Mouse (Mus musculus) hindbrain, embryonic 16.5 days (tissue): ENCODE data around the gene Herpud1. TPM values are rescaled to one million over a fixed set of nuclear protein-coding genes. Genes with fewer than 3 reads are reported as not detected.

Experiments
- ATAC-seq: fragments of 200-750 bp; cut with Nextera tagmentation; 2 replicates; pipeline ENCODE4 v1.8.0; 2017; ENCODE audit warnings: moderate TSS enrichment, moderate library complexity
- H3K27ac ChIP-seq: fragments of 300-500 bp; sonication (generic); 2 replicates; pipeline ENCODE4 v1.5.1; 2014; ENCODE audit warnings: low read depth, mild to moderate bottlenecking, control low read depth, low read length, moderate library complexity
- H3K27me3 ChIP-seq: fragments of 300-500 bp; sonication (generic); replicated peaks from 2 replicates; pipeline ENCODE4 v1.6.1; 2014; ENCODE audit warnings: low read length; ENCODE audit not compliant: control insufficient read depth, insufficient read depth
- H3K36me3 ChIP-seq: fragments of 300-500 bp; sonication (generic); 2 replicates; pipeline ENCODE4 v1.6.1; 2014; ENCODE audit warnings: mild to moderate bottlenecking, low read length, moderate library complexity, mixed read lengths; ENCODE audit not compliant: control insufficient read depth, insufficient read depth
- H3K4me1 ChIP-seq: fragments of 300-500 bp; sonication (generic); 2 replicates; pipeline ENCODE4 v1.6.1; 2014; ENCODE audit warnings: low read depth, low read length; ENCODE audit not compliant: control insufficient read depth, insufficient read depth
- H3K4me2 ChIP-seq: fragments of 300-500 bp; sonication (generic); 2 replicates; pipeline ENCODE4 v1.6.1; 2014; ENCODE audit warnings: mild to moderate bottlenecking, low read length, control low read depth, moderate library complexity
- H3K4me3 ChIP-seq: fragments of 300-500 bp; sonication (generic); 2 replicates; pipeline ENCODE4 v1.5.1; 2014; ENCODE audit warnings: mild to moderate bottlenecking, low read length, control low read depth, moderate library complexity
- H3K9ac ChIP-seq: fragments of 300-500 bp; sonication (generic); 2 replicates; pipeline ENCODE4 v1.6.1; 2014; ENCODE audit warnings: low read depth, mild to moderate bottlenecking, control low read depth, low read length, moderate library complexity
- H3K9me3 ChIP-seq: fragments of 300-500 bp; sonication (generic); 2 replicates; pipeline ENCODE4 v1.6.1; 2014; ENCODE audit warnings: mild to moderate bottlenecking, low read length, moderate library complexity; ENCODE audit not compliant: control insufficient read depth
- WGBS: fragments of 180-500 bp; shearing (Covaris S2); extraction: QIAGEN DNeasy Blood & Tissue Kit; methylation state at CpG from one replicate; pipeline ENCODE4 v1.1.7; 2014; 5-methylcytosine and 5-hydroxymethylcytosine counted together
- polyA plus RNA-seq: library from polyadenylated mRNA; unstranded; fragments of >200 nt; fragmentation: Nextera tagmentation; extraction: Ambion mirVana; gene quantifications from 2 replicates; pipeline ENCODE4 v1.2.1, GENCODE M21; 2015

Gene Herpud1
- polyA plus RNA-seq, 1 experiment from 2014 or later, result 71.3 TPM

DNA sequence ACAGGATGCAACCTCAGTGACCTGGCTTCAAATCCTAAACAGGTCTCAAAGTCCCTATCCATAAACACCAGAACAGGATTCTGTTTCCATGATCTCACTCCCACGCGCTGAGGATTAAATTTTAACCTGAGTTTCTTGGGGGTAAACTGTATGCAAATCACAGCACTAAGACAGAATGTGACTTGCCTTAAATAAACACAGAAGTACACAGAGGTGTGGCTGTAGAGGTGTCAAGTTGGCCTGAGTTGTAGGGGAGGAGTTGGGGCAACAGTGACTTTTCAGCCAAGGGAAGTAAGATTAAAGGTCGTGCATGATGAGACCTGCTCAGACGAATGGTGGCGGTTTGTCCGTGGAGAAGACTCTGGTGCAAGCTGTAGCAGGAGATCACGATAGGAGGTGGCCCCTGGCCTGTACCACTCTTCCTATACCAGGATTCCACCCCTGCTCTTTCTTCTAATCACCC lies 32.1 kb upstream of the Herpud1 start:
- Histone ChIP-seq H3K27me3 (no peaks in the 10 kb centered on the region), H3K27ac (no peak overlapping the region), H3K9me3 (no peaks in the 10 kb centered on the region), H3K4me1 (peaks cover 5% of the 10 kb centered on the region; the same call in 1 of the 2 replicates), H3K4me2 (no peak overlapping the region), H3K9ac (no peak overlapping the region), H3K4me3 (no peak overlapping the region), H3K36me3 (no peaks in the 10 kb centered on the region)
- WGBS, result 86% methylated on average over 7 of the region's 7 CpGs
- ATAC-seq, result no peak

DNA sequence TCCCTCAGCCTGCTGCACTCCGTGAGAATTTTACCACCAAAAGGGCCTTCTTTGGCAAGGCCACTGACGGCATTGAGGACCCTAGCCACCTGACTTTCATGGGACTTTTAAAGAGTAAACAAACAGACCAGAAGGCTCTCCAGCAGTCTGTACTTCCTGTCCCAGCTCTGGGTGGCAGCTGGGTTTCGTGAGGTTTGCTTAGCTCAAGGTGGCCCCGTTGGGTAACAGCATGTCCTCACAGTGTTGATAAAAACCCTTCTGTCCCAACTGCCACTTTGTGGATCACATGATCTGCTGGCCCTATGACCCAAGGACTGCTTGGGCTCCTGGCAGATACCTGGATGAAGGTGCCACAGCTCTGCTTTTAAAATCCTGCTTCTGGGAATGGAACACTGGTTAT lies 31.7 kb upstream of the Herpud1 start:
- H3K9ac ChIP-seq, result no peak overlapping the region
- H3K27me3 ChIP-seq, result no peaks in the 10 kb centered on the region
- no peak overlapping the region for H3K4me2 ChIP-seq
- no peaks in the 10 kb centered on the region for H3K36me3 ChIP-seq
- no peaks in the 10 kb centered on the region for H3K9me3 ChIP-seq
- H3K4me3 ChIP-seq, result no peak overlapping the region
- ATAC-seq, result no peak
- H3K4me1 ChIP-seq, result peaks cover 5% of the 10 kb centered on the region; the same call in 1 of the 2 replicates
- 79% methylated on average over 4 of the region's 4 CpGs for WGBS
- no peak overlapping the region for H3K27ac ChIP-seq

DNA sequence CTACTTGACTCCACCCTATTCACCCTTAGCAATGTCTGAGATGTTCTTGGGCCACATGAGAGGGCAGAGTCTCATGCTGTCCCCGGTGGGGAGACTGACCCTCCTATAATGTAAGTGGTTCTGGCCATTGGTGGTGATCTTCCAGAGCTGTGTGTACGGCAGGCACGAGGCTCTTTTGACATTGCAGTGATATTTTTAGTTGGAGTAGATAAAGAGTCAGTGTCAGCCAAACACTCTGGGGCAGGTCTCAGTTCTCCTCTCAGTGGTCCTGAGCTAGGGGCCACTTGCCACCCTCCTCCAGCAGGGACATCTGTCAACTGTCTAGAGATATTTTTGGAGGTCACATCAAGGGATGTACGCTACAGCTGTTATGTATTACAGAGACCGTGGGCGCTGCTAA lies 29.0 kb upstream of the Herpud1 start:
- 80% methylated on average over 6 of the region's 6 CpGs for WGBS
- Histone ChIP-seq H3K4me3 (no peak overlapping the region), H3K9me3 (no peaks in the 10 kb centered on the region), H3K27me3 (no peaks in the 10 kb centered on the region), H3K9ac (no peak overlapping the region), H3K36me3 (no peaks in the 10 kb centered on the region), H3K4me2 (no peak overlapping the region), H3K27ac (no peak overlapping the region), H3K4me1 (peaks cover 5% of the 10 kb centered on the region; the same call in 1 of the 2 replicates)
- ATAC-seq, result no peak

DNA sequence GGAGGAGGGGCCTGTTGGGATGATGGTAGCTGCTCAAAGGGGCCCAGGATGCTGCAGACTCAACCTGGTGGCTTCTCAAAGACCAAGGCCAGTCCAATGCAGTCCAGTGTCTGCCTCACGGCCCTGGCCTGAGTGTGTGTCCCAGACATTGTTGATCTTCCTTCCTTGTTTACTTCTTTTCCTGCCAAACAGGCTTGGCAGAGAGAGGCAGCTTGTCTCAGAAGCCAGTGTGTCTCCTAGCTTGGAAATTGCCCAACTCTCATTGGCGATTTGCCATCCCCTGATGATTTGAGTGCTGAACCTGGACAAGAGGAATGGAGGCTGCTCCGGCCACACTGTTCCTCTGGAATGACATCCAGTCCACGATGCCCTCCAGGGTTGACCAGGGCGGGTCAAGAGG lies 27.7 kb upstream of the Herpud1 start:
- Histone ChIP-seq H3K36me3 (no peaks in the 10 kb centered on the region), H3K27me3 (no peaks in the 10 kb centered on the region), H3K4me1 (peaks cover 5% of the 10 kb centered on the region; the same call in 1 of the 2 replicates), H3K4me2 (no peak overlapping the region), H3K9me3 (no peaks in the 10 kb centered on the region), H3K9ac (no peak overlapping the region; the same call in 1 of the 2 replicates), H3K4me3 (no peak overlapping the region), H3K27ac (no peak overlapping the region)
- peak; percentile 76 for ATAC-seq
- 58% methylated on average over 5 of the region's 5 CpGs for WGBS

DNA sequence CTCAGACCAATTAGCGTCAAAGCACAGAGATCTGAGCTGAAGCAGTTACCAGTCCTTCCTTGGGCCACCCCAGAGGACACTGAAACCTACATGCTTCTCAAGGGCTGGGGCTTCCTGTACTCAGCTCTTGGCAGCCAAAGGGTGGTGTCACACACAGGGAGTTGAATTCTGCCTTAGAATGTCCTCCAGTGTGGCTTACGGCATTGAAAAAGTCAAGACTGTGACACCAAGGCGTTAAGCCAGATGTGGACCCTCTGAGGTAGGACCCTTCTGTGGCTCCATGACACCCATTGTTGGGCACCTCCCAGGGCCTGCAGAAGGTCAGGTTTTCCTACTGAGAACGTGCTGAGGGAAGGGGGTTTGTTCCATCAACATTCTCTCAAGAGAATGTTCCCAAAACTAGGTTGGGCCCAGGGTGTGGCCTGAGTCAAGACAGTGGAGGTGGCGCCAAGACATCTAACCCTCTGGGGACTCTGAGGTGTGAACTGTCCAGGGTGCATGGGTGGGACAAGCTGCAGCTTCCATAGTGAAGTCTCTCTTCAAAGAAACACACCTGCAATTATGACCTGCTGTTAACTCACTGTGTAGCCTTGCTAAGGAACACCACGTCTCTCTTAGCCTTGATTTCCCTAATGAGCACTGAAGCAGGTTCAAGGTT lies 24.3 kb upstream of the Herpud1 start:
- ATAC-seq, result no peak
- no peak overlapping the region for H3K27ac ChIP-seq
- no peaks in the 10 kb centered on the region for H3K27me3 ChIP-seq
- WGBS, result 93% methylated on average over 6 of the region's 6 CpGs
- H3K9ac ChIP-seq, result no peak overlapping the region
- no peaks in the 10 kb centered on the region for H3K9me3 ChIP-seq
- H3K4me1 ChIP-seq, result peaks cover 5% of the 10 kb centered on the region; the same call in 1 of the 2 replicates
- no peaks in the 10 kb centered on the region for H3K36me3 ChIP-seq
- H3K4me3 ChIP-seq, result no peak overlapping the region
- no peak overlapping the region for H3K4me2 ChIP-seq

DNA sequence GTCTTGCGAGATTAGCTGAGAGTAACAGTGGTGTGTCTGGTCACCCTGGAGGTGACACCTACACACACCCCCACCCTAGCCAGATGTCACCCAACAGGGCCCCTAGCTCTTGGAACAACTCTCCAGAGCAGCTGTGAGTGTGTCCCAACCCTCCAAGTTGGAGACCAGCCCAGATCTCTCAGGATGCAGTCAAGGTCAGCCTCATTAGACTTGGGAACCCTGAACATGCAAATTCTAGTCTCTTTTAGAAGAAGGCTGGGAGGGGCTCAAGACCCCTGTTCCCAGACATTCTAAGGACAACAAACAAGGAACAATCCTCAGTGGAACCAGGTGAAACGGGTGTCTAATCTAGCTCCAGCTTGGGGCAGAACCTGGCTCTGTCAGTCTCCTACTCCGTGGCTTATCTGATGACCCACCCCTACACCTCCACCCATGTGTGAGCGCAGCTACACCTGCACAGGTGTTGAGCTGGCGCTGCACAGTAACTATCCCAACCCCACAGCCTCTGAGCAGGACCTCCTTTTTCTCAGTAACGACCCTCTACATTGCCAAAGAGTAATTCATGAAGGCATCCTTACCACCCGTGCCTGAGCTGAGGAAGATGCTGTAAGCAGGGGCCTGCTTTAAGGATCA lies 23.5 kb upstream of the Herpud1 start:
- Histone ChIP-seq H3K4me2 (no peak overlapping the region), H3K9me3 (no peaks in the 10 kb centered on the region), H3K4me3 (no peak overlapping the region), H3K27me3 (no peaks in the 10 kb centered on the region), H3K9ac (no peak overlapping the region), H3K4me1 (peaks cover 5% of the 10 kb centered on the region; the same call in 1 of the 2 replicates), H3K27ac (no peak overlapping the region), H3K36me3 (no peaks in the 10 kb centered on the region)
- no peak for ATAC-seq
- 88% methylated on average over 7 of the region's 7 CpGs for WGBS

DNA sequence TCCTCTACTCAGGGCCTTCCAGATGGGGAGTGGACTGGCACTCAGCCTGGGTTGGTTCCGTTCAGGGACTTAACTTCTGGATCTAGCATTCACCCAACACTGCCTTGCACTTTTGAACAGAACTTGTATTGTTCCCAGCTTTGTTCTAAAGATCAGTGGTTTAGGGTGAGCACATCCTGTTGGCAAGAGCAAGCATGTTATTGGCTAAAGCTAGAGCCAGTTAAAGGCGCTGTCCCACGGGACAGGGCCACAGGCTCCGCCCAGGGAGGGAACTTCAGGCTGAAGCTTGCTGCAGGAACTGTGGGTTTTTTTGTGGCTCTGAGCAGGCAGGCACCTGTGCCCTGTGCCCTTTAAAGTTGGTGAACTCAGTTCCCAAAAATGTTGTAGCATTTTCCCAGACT lies 22.9 kb upstream of the Herpud1 start:
- Histone ChIP-seq H3K9ac (no peak overlapping the region), H3K4me1 (peaks cover 5% of the 10 kb centered on the region; the same call in 1 of the 2 replicates), H3K4me2 (no peak overlapping the region), H3K4me3 (no peak overlapping the region), H3K27me3 (no peaks in the 10 kb centered on the region), H3K27ac (no peak overlapping the region), H3K36me3 (no peaks in the 10 kb centered on the region), H3K9me3 (no peaks in the 10 kb centered on the region)
- 51% methylated on average over 4 of the region's 4 CpGs for WGBS
- no peak for ATAC-seq

DNA sequence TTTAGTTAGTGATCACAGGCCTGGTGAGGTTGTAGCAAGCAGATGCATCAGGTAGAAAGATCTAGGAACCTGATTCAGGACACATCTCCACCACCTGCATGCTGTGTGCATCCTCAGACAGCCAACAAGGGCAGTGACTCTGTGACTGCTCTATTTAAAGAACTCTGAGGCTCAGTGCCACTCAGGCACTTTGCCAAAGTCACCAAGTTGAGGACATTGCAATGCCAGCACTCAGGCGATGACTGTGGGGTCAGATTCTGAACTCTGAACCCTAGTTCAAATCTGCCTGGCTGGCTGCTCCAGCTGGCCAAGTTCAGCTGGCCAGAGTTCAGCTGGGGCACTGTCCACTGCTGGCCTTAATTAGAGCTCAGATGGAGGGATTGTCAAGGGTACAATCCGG lies 22.3 kb upstream of the Herpud1 start:
- H3K27me3 ChIP-seq, result no peaks in the 10 kb centered on the region
- H3K4me1 ChIP-seq, result no peaks in the 10 kb centered on the region
- no peaks in the 10 kb centered on the region for H3K9me3 ChIP-seq
- no peak overlapping the region for H3K9ac ChIP-seq
- H3K4me3 ChIP-seq, result no peak overlapping the region
- H3K36me3 ChIP-seq, result no peaks in the 10 kb centered on the region
- H3K27ac ChIP-seq, result no peak overlapping the region
- H3K4me2 ChIP-seq, result no peak overlapping the region
- WGBS, result 82% methylated on average over 2 of the region's 2 CpGs
- no peak for ATAC-seq

DNA sequence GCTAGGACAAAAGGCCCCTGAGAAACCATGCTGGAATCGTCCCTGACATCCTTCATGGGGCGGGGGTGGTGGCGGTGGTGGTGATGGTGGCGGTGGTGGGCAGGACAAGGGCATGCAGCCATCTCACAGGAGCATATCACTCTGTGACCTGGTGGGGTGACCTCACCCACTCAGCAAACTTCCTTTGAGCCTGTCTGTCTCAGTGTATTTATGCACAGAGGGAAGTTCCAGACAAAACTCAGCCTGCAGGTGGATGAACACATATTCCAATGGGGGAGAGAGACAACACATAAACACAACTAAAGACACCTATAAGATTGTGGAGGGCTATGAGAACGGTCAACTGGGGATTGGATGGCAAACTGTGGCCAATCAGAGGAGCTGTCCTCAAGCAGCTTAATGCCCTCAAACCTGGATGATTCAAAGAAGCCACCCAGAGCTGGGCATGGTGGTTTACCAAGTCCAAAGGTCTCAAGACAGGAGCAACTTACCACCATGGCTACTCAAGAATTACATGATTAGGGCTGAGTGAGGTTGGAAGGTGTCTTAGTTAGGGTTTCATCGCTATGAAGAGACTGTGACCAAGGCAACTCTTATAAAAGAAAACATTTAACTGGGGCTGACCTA lies 21.4 kb upstream of the Herpud1 start:
- no peak overlapping the region for H3K9ac ChIP-seq
- WGBS, result 90% methylated on average over 6 of the region's 6 CpGs
- ATAC-seq, result no peak
- no peak overlapping the region for H3K27ac ChIP-seq
- no peaks in the 10 kb centered on the region for H3K36me3 ChIP-seq
- no peaks in the 10 kb centered on the region for H3K4me1 ChIP-seq
- no peak overlapping the region for H3K4me3 ChIP-seq
- H3K9me3 ChIP-seq, result no peaks in the 10 kb centered on the region
- no peaks in the 10 kb centered on the region for H3K27me3 ChIP-seq
- no peak overlapping the region for H3K4me2 ChIP-seq
